Mouse (Mus musculus) heart, postnatal 0 days (tissue): Measurements from ENCODE around the gene Macf1.

Experiments
- CTCF ChIP-seq: IDR thresholded peaks from 2 replicates; pipeline ENCODE4 v1.5.1; 2016; ENCODE audit warnings: antibody characterized with exemption, control low read depth, low read depth
- EP300 ChIP-seq: IDR thresholded peaks from 2 replicates; pipeline ENCODE4 v1.6.1; 2016; ENCODE audit warnings: antibody characterized with exemption, low read depth

DNA sequence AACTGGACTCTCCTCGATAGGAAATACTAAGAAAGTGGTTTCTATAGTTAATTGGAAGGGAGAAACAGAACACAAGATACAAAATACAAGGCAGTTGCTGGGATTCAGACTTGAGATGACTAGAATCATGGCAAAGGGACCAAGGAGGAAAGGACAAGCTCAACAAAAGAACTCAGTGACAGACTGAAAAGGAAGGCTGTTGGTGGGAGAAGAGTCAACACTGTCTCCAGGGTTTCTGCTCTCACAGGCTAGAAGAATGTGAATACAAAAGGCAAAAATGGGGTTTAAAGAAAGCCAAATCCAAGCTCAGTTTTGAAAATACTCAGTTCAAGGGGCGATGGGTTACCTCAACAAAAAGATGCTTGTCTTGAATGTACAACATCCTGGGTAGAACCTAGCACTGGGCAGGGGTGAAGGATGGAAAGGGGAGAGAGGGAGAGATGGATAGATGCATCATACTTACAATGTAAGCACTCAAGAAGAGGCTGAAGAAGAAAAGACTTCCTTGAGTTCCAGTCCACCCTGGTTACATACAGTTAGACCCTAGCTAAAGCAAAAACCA, 81.4 kb downstream of the Macf1 start:
- TF ChIP-seq EP300: no peak
- TF ChIP-seq CTCF: no peak
